8 mouse cellular contexts compared by ENCODE assay signal in the genomic region with DNA sequence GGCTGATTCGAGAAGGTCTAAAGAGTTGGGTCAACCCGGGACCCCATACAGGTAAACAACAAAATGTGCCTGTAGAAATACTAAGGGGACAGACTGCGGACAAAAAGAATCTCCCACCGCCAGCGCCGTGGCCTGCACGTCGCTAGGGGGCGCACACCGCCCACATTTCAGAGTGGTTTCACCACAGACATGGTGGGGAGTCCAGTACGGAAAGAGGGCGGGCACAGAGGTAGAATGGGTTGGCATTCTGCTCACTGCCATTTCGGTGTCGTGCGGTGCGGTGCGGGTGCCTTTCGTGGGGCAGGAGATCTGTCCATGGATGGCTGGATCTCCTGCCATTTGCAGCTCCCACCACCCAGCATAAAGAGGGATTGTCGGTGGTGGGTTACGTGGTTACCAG. TPM values are rescaled to one million over a fixed set of nuclear protein-coding genes. Genes with fewer than 3 reads are reported as not detected.
A peak's percentile ranks its signal among the peaks of the same experiment; 100 is the strongest.
DNase-seq lines count a peak whose midpoint lies in the region; ATAC-seq lines count a peak whose summit lies in the region.

No protein-coding gene starts in this region.

- H3K27ac ChIP-seq in hindbrain, embryonic 13.5 days: no peak overlapping the region

- H3K4me3 ChIP-seq in hindbrain, embryonic 13.5 days: peak overlapping the region; percentile 51

- peaks cover 15% of the 10 kb centered on the region for H3K36me3 ChIP-seq in hindbrain, embryonic 13.5 days

- peak overlapping the region; percentile 75 for H3K9ac ChIP-seq in hindbrain, embryonic 13.5 days

- WGBS in hindbrain, embryonic 13.5 days: 3% methylated on average over 20 of the region's 20 CpGs

- H3K9me3 ChIP-seq in hindbrain, embryonic 13.5 days: no peaks in the 10 kb centered on the region

- peak; percentile 25 for ATAC-seq in hindbrain, embryonic 13.5 days (ENCODE audit: low FRiP score)

- peak overlapping the region; percentile 91 for H3K4me2 ChIP-seq in hindbrain, embryonic 13.5 days

- peaks cover 49% of the 10 kb centered on the region for H3K27me3 ChIP-seq in hindbrain, embryonic 13.5 days

- DNase-seq in Muller cell, postnatal 12 days (ENCODE audit: inconsistent ontology term): peak; percentile 91
- peak; percentile 96 to 97 for DNase-seq in cerebellum, postnatal 10 days
- peak; percentile 68 to 89 for DNase-seq in frontal cortex, postnatal 14 days (ENCODE audit: low spot score in 2 of 2)
- peak; percentile 90 to 94 for DNase-seq in layer of hippocampus, postnatal 25 days (ENCODE audit: extremely low spot score in 1 of 2, low spot score in 1 of 2)
- peak; percentile 90 for DNase-seq in lung, postnatal 25 days (ENCODE audit: low spot score)
- DNase-seq in retina, adult 2 months (ENCODE audit: low read depth, low spot score): peak; percentile 61
- DNase-seq in thymus, postnatal 36 days: peak; percentile 80 to 85

- peaks cover 68% of the 10 kb centered on the region for H3K4me1 ChIP-seq in hindbrain, embryonic 13.5 days (replicated peaks)

RNA-seq across cellular contexts. Expression of gene Ccnd1, which starts 2.2 kb away (rescaled TPM):
- 51.2 and 54.9 TPM in 2 replicates for polyA plus RNA-seq in hindbrain, embryonic 13.5 days (2015; fragmentation: Nextera tagmentation; extraction: Ambion mirVana)
- 10 to 100 TPM; 52.4 to 53.8 TPM for total RNA-seq in layer of hippocampus, postnatal 25 days (2021)

RNA-seq across cellular contexts. Expression of gene LTO1, which starts 22.6 kb away (rescaled TPM):
- polyA plus RNA-seq in hindbrain, embryonic 13.5 days (2015; fragmentation: Nextera tagmentation; extraction: Ambion mirVana): 33.8 and 38.4 TPM in 2 replicates
- total RNA-seq in layer of hippocampus, postnatal 25 days (2021): 10 to 100 TPM; 23.7 to 25.8 TPM

RNA-seq across cellular contexts. Expression of gene Fgf15, which starts 41.2 kb away (rescaled TPM):
- polyA plus RNA-seq in hindbrain, embryonic 13.5 days (2015; fragmentation: Nextera tagmentation; extraction: Ambion mirVana): 40.1 and 66.5 TPM in 2 replicates
- not detected for total RNA-seq in layer of hippocampus, postnatal 25 days (2021)
